Mouse (Mus musculus) cerebellum, adult (tissue): ENCODE measurements around the gene Hras.

Source experiments
- ATAC-seq: cut with Nextera tagmentation; 2 replicates; pipeline ENCODE4 v1.9.2; 2017; ENCODE audit warnings: mild to moderate bottlenecking, moderate library complexity, mixed read lengths; ENCODE audit not compliant: insufficient number of reproducible peaks, low FRiP score, low TSS enrichment

The Hras gene

DNA sequence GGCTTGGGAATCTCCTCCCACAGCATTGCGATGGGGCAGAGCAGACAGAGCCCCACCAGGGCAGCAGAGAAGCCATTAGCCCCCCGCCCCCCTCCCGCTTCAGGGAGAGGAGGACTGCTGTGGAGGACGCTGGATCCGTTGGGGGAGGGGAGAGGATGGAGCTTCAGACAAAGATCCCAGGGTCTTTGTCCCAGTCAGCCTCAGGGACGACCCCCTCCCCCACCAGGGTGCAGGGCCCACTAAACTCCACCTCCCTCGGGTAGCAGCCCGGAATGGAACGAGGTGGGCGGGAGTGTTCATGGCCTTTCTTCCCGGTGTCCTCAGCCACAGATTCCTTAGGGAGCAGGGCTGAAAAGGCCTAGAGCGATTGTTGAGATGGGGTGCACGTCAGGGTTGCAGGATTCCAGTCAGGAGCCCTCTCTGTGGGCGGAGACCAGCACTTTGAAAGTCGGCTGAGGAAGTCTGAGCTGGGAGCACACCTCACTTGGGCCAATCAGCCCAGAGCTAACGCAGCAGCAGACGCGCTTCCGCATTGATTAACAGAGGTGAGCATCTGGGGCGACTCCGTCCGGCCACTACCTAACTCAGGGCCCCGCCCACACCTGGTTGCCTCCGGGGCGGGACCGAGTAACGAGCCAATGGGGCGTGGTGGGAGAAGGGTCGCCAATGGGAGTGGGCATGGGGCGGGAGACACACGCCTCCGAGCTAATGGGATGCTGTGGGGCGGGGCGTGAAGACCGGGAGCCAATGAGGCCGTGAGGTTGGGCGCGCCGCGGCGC lies 21.5 kb upstream of the Hras start, which contains the start of gene Rassf7:
Rassf7 (plus strand) TSS at position 760 of the 779 bp plus-strand sequence.
- peak; percentile 83 for ATAC-seq

- ATAC-seq = no peak
These were observed 20.5 kb upstream of the Hras start for GRCm38 (mm10) chr7:141214310-141214709.

DNA sequence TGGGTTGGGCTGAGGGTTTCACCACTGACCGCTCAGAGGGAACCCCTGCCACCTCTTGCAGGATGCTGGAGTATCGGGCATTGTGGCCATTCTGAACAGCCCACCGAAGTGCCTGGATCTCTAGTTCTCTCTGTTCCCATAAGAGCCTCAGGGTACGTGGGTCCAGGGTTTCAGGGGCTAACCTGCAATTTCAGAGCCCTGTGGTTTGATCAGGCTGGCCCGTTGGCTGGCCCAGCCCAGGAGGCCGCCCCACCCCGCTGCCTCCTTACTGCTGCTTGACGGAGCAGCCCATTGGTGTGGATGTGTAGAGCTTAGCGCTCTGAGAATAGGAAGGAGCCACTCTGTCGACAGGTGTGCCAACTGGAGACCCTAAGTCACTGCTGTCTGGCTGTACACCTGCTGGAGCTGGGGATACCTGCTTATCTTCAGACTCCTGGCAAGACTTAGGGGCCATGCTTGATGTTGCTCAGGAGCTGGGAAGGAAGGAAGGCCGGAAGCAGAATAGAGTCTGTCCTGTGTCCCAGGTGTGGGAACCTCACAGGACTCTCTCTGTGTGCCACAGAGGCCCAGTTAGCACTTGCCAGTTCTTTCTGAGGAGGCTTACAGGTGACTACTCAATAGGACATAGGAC lies 19.9 kb upstream of the Hras start, which contains the start of gene Lmntd2:
Lmntd2 (minus strand) TSS at position 476 of the 631 bp plus-strand sequence.
- no peak for ATAC-seq

DNA sequence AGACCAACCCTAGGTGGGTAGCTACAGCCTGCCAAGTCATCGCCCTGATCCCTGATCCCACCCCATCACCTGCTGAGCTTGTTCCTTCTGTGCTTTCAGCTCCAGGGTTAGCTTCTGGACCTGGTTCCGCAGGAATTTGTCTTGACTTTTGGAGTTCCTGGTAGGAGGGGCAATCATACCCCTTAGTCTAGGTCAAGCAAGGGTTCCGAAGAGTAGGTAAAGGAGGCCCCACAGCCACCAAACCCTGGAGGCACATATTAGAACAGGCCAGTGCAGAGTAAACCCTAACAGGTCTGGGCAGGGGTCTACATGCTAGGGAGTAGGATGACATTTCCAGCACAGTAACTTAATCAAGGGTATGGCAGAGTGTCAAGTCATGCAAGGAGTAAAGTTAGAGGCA lies 19.3 kb upstream of the Hras start:
- no peak for ATAC-seq

GRCm38 (mm10) chr7:141210606-141211131 lies 16.9 kb upstream of the Hras start:
- ATAC-seq = no peak

DNA sequence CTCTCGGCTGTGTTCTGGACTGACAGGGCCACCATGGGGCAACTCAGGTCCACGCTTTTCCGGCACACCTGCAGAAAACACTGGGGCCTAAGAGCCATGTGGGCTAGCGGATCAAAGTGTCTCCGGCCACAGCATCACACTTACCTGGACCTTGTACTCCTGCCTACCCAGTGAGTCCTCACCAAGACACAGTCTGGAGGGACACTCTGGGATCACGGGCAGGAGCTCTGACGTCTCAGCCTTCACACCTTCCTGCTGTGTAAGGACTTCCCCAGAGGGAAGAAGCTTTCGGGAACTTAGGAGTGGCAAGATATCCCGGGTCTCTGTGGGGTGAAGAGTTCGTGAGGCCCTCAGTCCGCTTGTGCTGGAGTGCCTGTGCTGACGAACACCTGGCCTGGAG lies 16.3 kb upstream of the Hras start:
- ATAC-seq = no peak

DNA sequence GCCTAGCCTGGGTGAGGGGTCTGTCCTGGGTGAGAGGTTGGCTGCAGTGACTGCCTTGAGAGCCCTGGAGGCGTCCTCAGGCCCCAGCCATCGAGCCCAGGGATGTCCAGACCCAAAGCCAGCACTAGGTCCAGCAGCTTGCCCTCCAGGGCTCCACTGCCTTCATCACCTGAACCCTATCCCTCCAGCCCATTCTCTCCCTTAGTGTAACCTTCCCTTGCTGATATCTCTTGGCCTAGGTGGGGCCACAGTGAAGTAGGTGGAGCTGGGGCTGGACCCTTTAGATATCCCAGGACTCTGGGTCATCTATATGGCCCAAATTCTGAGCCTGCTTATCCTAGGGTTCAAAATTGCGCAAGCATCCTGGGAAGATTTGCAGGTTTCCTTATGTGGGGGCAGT lies 15.7 kb upstream of the Hras start:
- no peak for ATAC-seq

DNA sequence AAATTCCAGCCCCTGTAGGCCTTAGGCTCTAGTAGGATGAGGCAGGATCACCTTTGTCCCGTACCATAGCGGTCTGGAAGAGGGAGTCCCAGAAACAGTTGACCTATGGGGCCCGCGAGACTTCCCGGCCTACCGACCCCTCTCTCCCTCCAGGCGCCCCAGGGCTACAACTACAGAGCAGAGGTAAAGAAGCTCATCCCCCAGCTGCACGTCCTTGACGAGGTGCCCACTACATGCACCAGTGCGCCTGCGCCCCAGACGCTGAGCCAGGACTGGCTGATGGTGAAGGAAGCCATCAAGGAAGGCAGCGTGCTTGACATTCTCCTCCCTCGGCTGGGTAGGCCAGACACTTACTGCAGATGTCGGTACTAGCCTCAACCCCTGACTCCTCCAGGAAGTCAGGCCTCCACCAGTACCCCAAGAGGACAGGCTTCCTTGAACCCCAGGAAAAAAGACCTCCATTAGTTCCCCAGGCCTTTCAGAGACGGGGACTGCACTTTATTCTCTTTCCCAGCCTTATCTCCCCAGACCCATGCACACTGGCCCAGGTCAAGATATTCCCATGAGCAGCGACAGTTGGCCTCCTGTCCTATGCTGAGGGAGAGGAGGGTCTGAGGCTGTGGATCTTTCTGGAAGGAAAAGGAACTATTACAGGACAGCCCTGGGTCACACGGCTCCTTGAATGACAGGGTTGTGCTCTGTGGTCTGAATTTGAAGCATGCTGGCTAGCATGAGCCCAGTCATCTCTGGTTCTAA lies 12.6 kb upstream of the Hras start:
- no peak for ATAC-seq

GRCm38 (mm10) chr7:141205504-141205903 lies 11.7 kb upstream of the Hras start:
- ATAC-seq = no peak

DNA sequence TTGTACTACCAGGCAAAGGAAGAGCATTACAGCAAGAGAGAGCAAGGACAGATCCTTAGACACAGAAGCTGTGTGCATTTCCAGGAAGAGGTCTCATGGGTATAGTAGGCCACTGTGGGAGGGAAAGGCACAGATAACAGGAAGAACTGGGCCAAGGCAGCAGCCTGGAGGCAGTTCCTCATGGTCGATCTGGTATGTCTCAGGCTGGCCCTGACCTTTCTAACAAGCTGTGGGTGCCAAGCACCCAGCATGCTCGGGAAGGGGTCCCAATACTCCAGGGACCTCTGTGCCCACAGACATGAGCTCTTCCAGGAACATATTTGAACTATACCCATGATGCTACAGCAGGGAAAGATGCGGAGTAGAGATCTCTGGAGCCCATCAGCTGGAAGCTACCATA lies 10.7 kb upstream of the Hras start:
- ATAC-seq = no peak

GRCm38 (mm10) chr7:141198121-141198520 lies 4.3 kb upstream of the Hras start:
- no peak for ATAC-seq

DNA sequence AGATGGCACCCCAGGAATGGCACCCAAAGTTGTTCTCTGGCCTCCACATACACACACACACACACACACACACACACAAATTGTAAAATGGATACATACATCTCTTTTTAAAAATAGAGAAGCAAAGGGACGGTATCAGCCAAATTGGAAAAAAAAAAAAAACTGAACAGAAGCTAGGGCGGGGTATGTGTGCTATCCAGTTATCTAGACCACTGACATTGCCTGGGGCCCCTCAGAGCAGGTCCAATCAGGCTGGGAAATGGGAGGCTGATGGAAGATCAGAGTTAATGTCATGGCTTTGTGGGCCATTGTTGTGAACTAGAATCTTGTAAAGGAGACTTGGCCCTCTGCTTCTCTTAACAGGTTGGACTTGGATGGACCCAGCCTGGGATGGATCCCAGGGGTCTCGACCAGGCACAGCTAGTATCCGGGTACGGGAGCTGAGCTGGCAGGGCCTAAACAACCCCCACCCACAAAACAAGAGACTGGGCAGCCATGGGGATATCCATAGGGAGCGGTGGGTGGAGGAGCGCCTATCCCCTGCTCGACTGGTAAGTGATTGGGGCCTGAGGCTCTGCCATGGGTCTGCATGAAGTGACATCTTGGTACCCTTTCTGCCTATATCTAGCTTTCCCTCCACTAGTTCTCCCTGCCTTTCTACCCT lies 2.9 kb upstream of the Hras start:
- ATAC-seq = no peak

DNA sequence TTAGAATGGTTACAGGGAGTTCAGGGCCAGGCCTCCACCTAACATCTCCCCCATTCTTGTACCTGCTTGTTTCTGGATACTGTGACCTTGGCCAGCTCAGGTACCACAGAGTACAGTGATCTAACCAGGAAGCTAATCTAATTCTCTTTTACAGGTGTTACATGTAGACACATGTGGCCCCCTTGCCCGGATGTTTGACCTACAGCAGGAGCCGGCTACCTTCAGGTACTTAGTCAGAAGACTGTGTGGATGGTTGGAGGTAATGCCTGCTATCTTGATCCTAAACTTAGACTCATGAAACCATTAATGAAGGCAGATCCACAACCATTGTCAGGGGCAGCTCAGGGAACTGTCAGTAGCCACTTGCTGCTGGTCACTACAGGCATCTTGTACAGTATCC lies 1.9 kb upstream of the Hras start:
- ATAC-seq = no peak

DNA sequence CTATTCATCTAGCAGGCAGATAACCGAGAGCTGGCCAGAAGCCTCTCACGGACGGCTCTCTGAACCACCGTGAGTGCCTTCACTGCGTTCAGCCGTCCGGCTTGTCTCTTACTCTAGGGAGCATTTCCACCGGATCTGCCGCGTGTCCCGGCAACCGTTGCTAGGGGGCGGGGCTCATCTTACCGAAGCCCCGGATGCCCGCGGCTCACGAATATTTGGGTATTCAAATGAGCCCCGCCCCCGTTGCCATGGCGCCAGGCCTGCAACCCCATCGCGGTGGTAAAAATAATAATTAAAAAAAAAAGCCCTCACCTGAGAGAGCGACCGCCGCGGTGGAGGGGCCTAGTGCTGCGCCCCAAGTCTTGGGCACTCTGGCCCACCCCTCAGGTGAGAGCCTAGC lies 1.0 kb upstream of the Hras start:
- no peak for ATAC-seq

GRCm38 (mm10) chr7:141194409-141194808 lies 604 bp upstream of the Hras start:
- ATAC-seq = no peak

DNA sequence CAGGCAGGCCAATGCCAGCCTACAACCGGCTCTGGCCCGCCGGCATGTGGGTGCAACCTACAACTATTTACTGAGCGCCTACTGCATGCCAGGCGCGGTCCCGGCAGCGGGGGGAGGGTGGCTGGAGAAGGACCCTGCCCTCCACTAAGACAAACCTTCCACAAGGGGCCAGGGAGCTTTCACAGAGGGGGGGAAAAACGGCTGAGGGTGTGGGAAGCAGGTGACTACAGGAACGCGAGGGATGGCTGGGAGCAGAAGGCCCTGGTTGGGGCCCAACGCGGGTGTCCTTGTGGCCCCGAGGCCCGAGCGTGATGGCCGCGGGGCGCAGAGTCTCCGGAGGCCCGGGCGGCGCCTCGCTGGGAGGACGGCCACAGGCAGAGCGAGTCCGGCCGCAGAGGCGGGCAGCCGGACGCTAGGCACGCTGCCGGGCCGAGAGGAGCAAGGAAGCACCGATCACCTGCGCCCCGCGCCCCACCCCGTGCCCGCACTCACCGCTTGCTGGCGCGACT lies 403 bp downstream of the Hras start:
- peak; percentile 18; the same call in 1 of the 2 replicates for ATAC-seq

- no peak for ATAC-seq
These were observed 943 bp downstream of the Hras start for GRCm38 (mm10) chr7:141192776-141193347.

- ATAC-seq = no peak
These were observed 1.8 kb downstream of the Hras start for GRCm38 (mm10) chr7:141191796-141192685.

GRCm38 (mm10) chr7:141191036-141191435 lies 2.8 kb downstream of the Hras start:
- ATAC-seq = no peak
